Mouse (Mus musculus): ENCODE data around the gene Lin52.

Gene Lin52

GRCm38 (mm10) chr12:84450718-84451646 is at the start of gene Lin52, which contains the start of gene Aldh6a1:
Gene Lin52 (plus strand): TSS chr12:84451422.
Gene Aldh6a1 (minus strand): TSS chr12:84451004.
- DNase-seq (ENCODE audit: low read depth): peak; percentile 99

GRCm38 (mm10) chr12:84402923-84403322 is 48.3 kb upstream of the Lin52 start:
- no peak for DNase-seq (ENCODE audit: low read depth)

- peak; percentile 20 for DNase-seq (ENCODE audit: low read depth)
These were observed 46.7 kb upstream of the Lin52 start for GRCm38 (mm10) chr12:84404541-84404940.

GRCm38 (mm10) chr12:84407259-84407658 is 44.0 kb upstream of the Lin52 start:
- DNase-seq (ENCODE audit: low read depth): peak; percentile 37

- DNase-seq (ENCODE audit: low read depth): peak; percentile 93
These were observed 43.1 kb upstream of the Lin52 start for GRCm38 (mm10) chr12:84407874-84408818.

GRCm38 (mm10) chr12:84408819-84409507 is 42.3 kb upstream of the Lin52 start, which contains the start of the genes Entpd5 and Bbof1:
Gene Entpd5 (minus strand): TSS chr12:84409029.
Gene Bbof1 (plus strand): TSS chr12:84409071.
- DNase-seq (ENCODE audit: low read depth): peak; percentile 93

- DNase-seq (ENCODE audit: low read depth): peak; percentile 95
These were observed 34.2 kb upstream of the Lin52 start, which contains the start of gene Rnf113a2 for GRCm38 (mm10) chr12:84416834-84417604. Gene Rnf113a2 (plus strand): TSS chr12:84417196.

GRCm38 (mm10) chr12:84417605-84417922 is 33.7 kb upstream of the Lin52 start:
- no peak for DNase-seq (ENCODE audit: low read depth)

- DNase-seq (ENCODE audit: low read depth): no peak
These were observed 27.2 kb upstream of the Lin52 start for GRCm38 (mm10) chr12:84423990-84424389.

GRCm38 (mm10) chr12:84429825-84430224 is 21.4 kb upstream of the Lin52 start:
- no peak for DNase-seq (ENCODE audit: low read depth)

- no peak for DNase-seq (ENCODE audit: low read depth)
These were observed 12.5 kb upstream of the Lin52 start for GRCm38 (mm10) chr12:84438697-84439096.

- DNase-seq (ENCODE audit: low read depth): no peak
These were observed 8.7 kb upstream of the Lin52 start for GRCm38 (mm10) chr12:84442526-84442925.

- DNase-seq (ENCODE audit: low read depth): no peak
These were observed 3.8 kb upstream of the Lin52 start for GRCm38 (mm10) chr12:84447386-84447785.

- no peak for DNase-seq (ENCODE audit: low read depth)
These were observed 3.0 kb upstream of the Lin52 start for GRCm38 (mm10) chr12:84448181-84448580.

GRCm38 (mm10) chr12:84449887-84450286 is 1.3 kb upstream of the Lin52 start:
- no peak for DNase-seq (ENCODE audit: low read depth)

GRCm38 (mm10) chr12:84450351-84450717 is 888 bp upstream of the Lin52 start:
- no peak for DNase-seq (ENCODE audit: low read depth)

- DNase-seq (ENCODE audit: low read depth): no peak
These were observed 579 bp downstream of the Lin52 start for GRCm38 (mm10) chr12:84451801-84452200.

GRCm38 (mm10) chr12:84456911-84457310 is 5.7 kb downstream of the Lin52 start:
- DNase-seq (ENCODE audit: low read depth): no peak

GRCm38 (mm10) chr12:84459845-84460244 is 8.6 kb downstream of the Lin52 start:
- no peak for DNase-seq (ENCODE audit: low read depth)

GRCm38 (mm10) chr12:84461416-84461815 is 10.2 kb downstream of the Lin52 start:
- DNase-seq (ENCODE audit: low read depth): no peak

GRCm38 (mm10) chr12:84462856-84463255 is 11.6 kb downstream of the Lin52 start:
- DNase-seq (ENCODE audit: low read depth): no peak

Measured in induced T-regulatory cell, adult 2 months (primary cell).